Mouse (Mus musculus) neural tube, embryonic 13.5 days (tissue): ENCODE results near the gene Dtx4. TPM values are rescaled to one million over a fixed set of nuclear protein-coding genes. Genes with fewer than 3 reads are reported as not detected.

Experiments used
- ATAC-seq: fragments of 200-750 bp; cut with Nextera tagmentation; 2 replicates; pipeline ENCODE4 v1.8.0; 2017; ENCODE audit warnings: low read depth, mild to moderate bottlenecking, moderate TSS enrichment, moderate library complexity
- H3K27ac ChIP-seq: fragments of 300-500 bp; sonication (generic); replicated peaks from 2 replicates; pipeline ENCODE4 v1.5.1; 2015; ENCODE audit warnings: moderate library complexity, mild to moderate bottlenecking, inconsistent platforms
- H3K27me3 ChIP-seq: fragments of 300-500 bp; sonication (generic); 2 replicates; pipeline ENCODE4 v1.6.1; 2015; ENCODE audit warnings: mild to moderate bottlenecking, inconsistent platforms
- H3K36me3 ChIP-seq: fragments of 300-500 bp; sonication (generic); 2 replicates; pipeline ENCODE4 v1.6.1; 2015; ENCODE audit warnings: mild to moderate bottlenecking, inconsistent platforms
- H3K4me1 ChIP-seq: fragments of 300-500 bp; sonication (generic); replicated peaks from 2 replicates; pipeline ENCODE4 v1.6.1; 2015; ENCODE audit warnings: inconsistent platforms
- H3K4me2 ChIP-seq: fragments of 300-500 bp; sonication (generic); 2 replicates; pipeline ENCODE4 v1.6.1; 2015; ENCODE audit warnings: inconsistent platforms, mild to moderate bottlenecking, moderate library complexity
- H3K4me3 ChIP-seq: fragments of 300-500 bp; sonication (generic); 2 replicates; pipeline ENCODE4 v1.5.1; 2015; ENCODE audit warnings: mild to moderate bottlenecking, inconsistent platforms
- H3K9ac ChIP-seq: fragments of 300-500 bp; sonication (generic); 2 replicates; pipeline ENCODE4 v1.6.1; 2015; ENCODE audit warnings: moderate library complexity, mild to moderate bottlenecking, inconsistent platforms
- H3K9me3 ChIP-seq: fragments of 300-500 bp; sonication (generic); 2 replicates; pipeline ENCODE4 v1.6.1; 2016; ENCODE audit warnings: inconsistent platforms
- WGBS: fragments of 180-500 bp; shearing (Covaris S2); methylation state at CpG from one replicate; pipeline ENCODE4 v1.1.7; 2015; 5-methylcytosine and 5-hydroxymethylcytosine counted together
- polyA plus RNA-seq: library from polyadenylated mRNA; unstranded; fragments of >200 nt; fragmentation: Nextera tagmentation; extraction: Ambion mirVana; gene quantifications from 2 replicates; pipeline ENCODE4 v1.2.1, GENCODE M21; 2015

Dtx4 gene
- polyA plus RNA-seq, 1 experiment from 2014 or later, result 34.2 TPM

DNA sequence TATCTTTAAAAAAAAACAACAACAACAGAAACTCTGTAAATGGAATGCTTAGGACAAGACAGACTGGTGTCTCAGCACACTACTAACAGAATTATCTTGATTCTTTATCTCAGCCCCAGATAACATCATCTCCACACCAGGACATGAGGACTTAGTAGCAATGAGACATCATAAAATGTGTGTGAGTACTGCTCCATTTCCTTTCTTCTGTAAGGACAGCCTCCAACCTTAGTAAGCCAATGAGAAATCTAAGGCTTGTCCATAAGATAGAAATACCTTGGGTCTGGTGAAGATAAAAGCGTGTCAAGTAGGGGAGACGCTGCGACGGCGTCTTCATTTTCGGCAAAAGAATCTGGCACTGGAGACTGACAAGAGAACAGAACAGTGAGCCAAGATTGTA is 73.6 kb downstream of the Dtx4 start, which contains the start of gene Pfpl:
TSS of gene Pfpl (plus strand) at position 301 of the 400 bp plus-strand sequence.
- H3K4me1 ChIP-seq, result no peaks in the 10 kb centered on the region
- H3K27me3 ChIP-seq, result no peaks in the 10 kb centered on the region
- no peak within 1 kb of the TSS for H3K27ac ChIP-seq
- 96% methylated on average over 6 of the region's 6 CpGs for WGBS
- ATAC-seq, result no peak
- no peak within 1 kb of the TSS for H3K4me2 ChIP-seq
- H3K36me3 ChIP-seq, result no peaks in the 10 kb centered on the region
- no peak within 1 kb of the TSS for H3K4me3 ChIP-seq
- H3K9ac ChIP-seq, result no peak within 1 kb of the TSS
- no peaks in the 10 kb centered on the region for H3K9me3 ChIP-seq

DNA sequence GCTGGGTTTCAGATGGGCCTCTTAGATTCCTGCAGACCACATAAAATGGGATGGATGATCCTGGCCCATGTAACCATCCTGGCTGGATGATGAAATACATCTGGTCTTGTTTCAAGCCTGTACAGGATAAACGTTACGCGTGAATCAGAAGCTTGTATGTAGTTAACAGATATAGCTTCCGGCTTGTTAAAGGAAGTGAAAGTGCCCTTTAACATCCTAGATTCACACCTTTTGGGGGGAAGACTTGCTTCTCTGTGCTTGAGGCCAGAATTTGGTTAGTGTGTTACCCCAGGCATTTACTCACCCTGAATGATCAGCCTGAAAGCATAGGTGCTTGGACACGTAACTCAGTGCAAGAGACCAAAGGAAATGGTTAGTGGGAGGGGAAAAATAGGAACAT is 74.2 kb downstream of the Dtx4 start:
- no peak for ATAC-seq
- WGBS, result 90% methylated on average over 5 of the region's 5 CpGs
- H3K4me1 ChIP-seq, result no peaks in the 10 kb centered on the region
- no peak overlapping the region for H3K4me3 ChIP-seq
- no peak overlapping the region for H3K27ac ChIP-seq
- H3K27me3 ChIP-seq, result no peaks in the 10 kb centered on the region
- no peak overlapping the region for H3K9ac ChIP-seq
- H3K36me3 ChIP-seq, result no peaks in the 10 kb centered on the region
- no peak overlapping the region for H3K4me2 ChIP-seq
- H3K9me3 ChIP-seq, result no peaks in the 10 kb centered on the region

- no peaks in the 10 kb centered on the region for H3K4me1 ChIP-seq
- H3K4me2 ChIP-seq, result no peak overlapping the region
- 81% methylated on average over 1 of the region's 1 CpGs for WGBS
- H3K36me3 ChIP-seq, result no peaks in the 10 kb centered on the region
- ATAC-seq, result no peak
- no peaks in the 10 kb centered on the region for H3K9me3 ChIP-seq
- H3K9ac ChIP-seq, result no peak overlapping the region
- no peak overlapping the region for H3K27ac ChIP-seq
- H3K27me3 ChIP-seq, result no peaks in the 10 kb centered on the region
- no peak overlapping the region for H3K4me3 ChIP-seq
These were observed 79.6 kb downstream of the Dtx4 start for GRCm38 (mm10) chr19:12421680-12422079.

DNA sequence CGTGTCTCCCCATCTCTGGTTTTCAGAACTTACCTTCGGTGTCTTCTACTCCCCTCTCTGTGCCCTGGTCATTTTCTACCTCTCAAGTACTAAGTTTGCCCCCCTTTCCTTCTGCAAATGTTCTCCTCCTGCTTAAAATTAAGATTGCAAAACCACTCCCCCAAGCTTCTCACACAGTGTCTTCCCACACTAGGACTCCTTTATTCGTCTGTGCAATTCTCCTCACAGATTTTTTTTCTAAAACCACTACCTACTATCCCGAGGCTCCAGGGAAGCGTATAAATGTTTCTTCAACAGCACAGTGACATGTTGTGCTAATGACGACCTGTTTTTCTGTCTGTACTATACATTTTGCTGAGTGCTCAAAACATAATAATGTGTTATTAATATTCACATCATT is 80.7 kb downstream of the Dtx4 start:
- H3K9ac ChIP-seq, result no peak overlapping the region
- no peak for ATAC-seq
- H3K4me3 ChIP-seq, result no peak overlapping the region
- H3K27ac ChIP-seq, result no peak overlapping the region
- H3K4me2 ChIP-seq, result no peak overlapping the region
- whole genome bisulfite sequencing, result 82% methylated on average over 6 of the region's 6 CpGs
- no peaks in the 10 kb centered on the region for H3K4me1 ChIP-seq
- H3K9me3 ChIP-seq, result no peaks in the 10 kb centered on the region
- no peaks in the 10 kb centered on the region for H3K27me3 ChIP-seq
- no peaks in the 10 kb centered on the region for H3K36me3 ChIP-seq

DNA sequence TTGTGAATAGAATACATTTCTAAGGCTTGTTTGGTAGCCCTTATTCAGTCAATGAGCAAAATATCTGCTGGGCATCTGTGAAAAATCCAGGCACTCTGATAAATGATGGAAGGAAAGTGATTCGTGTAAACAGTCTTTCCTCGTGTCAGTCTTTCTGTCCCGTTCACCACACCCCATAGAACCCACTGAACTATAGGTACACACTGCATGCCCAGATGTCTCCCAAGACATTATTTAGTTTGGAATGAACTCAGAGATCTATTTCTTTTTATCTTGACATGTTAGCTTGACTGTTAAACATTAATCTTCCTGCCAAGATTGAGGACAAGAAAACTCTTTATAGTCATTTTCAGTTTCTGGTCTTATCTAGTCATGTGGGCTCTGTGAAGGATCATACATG is 82.9 kb downstream of the Dtx4 start:
- H3K4me2 ChIP-seq, result no peak overlapping the region
- no peaks in the 10 kb centered on the region for H3K36me3 ChIP-seq
- WGBS, result 82% methylated on average over 3 of the region's 3 CpGs
- H3K9me3 ChIP-seq, result no peaks in the 10 kb centered on the region
- H3K4me1 ChIP-seq, result no peaks in the 10 kb centered on the region
- no peak overlapping the region for H3K27ac ChIP-seq
- H3K9ac ChIP-seq, result no peak overlapping the region
- H3K4me3 ChIP-seq, result no peak overlapping the region
- no peak for ATAC-seq
- no peaks in the 10 kb centered on the region for H3K27me3 ChIP-seq

GRCm38 (mm10) chr19:12417361-12417760 is 83.9 kb downstream of the Dtx4 start, which contains the start of gene Olfr1441:
Olfr1441 (plus strand) TSS chr19:12417433.
- Histone ChIP-seq H3K36me3 (no peaks in the 10 kb centered on the region), H3K4me3 (no peak within 1 kb of the TSS)
- no peak for ATAC-seq

More at GRCm38 (mm10) chr19:12417361-12417760, 83.9 kb downstream of the Dtx4 start, which contains the start of gene Olfr1441:
- Histone ChIP-seq H3K27ac (no peak within 1 kb of the TSS), H3K9ac (no peak within 1 kb of the TSS), H3K4me2 (no peak within 1 kb of the TSS), H3K9me3 (no peaks in the 10 kb centered on the region), H3K4me1 (no peaks in the 10 kb centered on the region), H3K27me3 (no peaks in the 10 kb centered on the region)

Other genes starting within 250 kb of the Dtx4 start
- gene Olfr235, start 240.4 kb downstream of the Dtx4 start, polyA plus RNA-seq, result not detected in 2 replicates
- gene Olfr1434, start 221.6 kb downstream of the Dtx4 start, polyA plus RNA-seq, result not detected in 2 replicates
- gene Olfr1436, start 202.3 kb downstream of the Dtx4 start, polyA plus RNA-seq, result not detected in 2 replicates
- gene Olfr1437, start 176.4 kb downstream of the Dtx4 start, polyA plus RNA-seq, result not detected in 2 replicates
- gene Olfr1438-ps1, start 165.5 kb downstream of the Dtx4 start, polyA plus RNA-seq, result not detected in 2 replicates
- gene Olfr1440, start 114.2 kb downstream of the Dtx4 start, polyA plus RNA-seq, result not detected in 2 replicates
- not detected in 2 replicates for gene Olfr1441, start 84.0 kb downstream of the Dtx4 start, polyA plus RNA-seq
- gene Pfpl, start 73.5 kb downstream of the Dtx4 start, polyA plus RNA-seq, result 0.08 TPM in 1 of 2 replicates, not detected in the other
- 0.54 and 0.89 TPM in 2 replicates for gene Mpeg1, start 40.7 kb downstream of the Dtx4 start, polyA plus RNA-seq
- gene Fam111a, start 44.3 kb upstream of the Dtx4 start, polyA plus RNA-seq, result 7.9 and 8.0 TPM in 2 replicates
- not detected in 2 replicates for gene Gm4952, start 98.5 kb upstream of the Dtx4 start, polyA plus RNA-seq
- gene Glyat, start 131.9 kb upstream of the Dtx4 start, polyA plus RNA-seq, result not detected in 2 replicates
- not detected in 2 replicates for gene Olfr1442, start 169.0 kb upstream of the Dtx4 start, polyA plus RNA-seq
- gene Olfr1443, start 176.7 kb upstream of the Dtx4 start, polyA plus RNA-seq, result not detected in 2 replicates
- not detected in 2 replicates for gene Keg1, start 194.3 kb upstream of the Dtx4 start, polyA plus RNA-seq